Mouse (Mus musculus): ENCODE results near the gene Rgl1. TPM values are rescaled to one million over a fixed set of nuclear protein-coding genes. Genes with fewer than 3 reads are reported as not detected.

Rgl1 gene
- polyA plus RNA-seq, 2 experiments, result 5.4 to 8.6 TPM

DNA sequence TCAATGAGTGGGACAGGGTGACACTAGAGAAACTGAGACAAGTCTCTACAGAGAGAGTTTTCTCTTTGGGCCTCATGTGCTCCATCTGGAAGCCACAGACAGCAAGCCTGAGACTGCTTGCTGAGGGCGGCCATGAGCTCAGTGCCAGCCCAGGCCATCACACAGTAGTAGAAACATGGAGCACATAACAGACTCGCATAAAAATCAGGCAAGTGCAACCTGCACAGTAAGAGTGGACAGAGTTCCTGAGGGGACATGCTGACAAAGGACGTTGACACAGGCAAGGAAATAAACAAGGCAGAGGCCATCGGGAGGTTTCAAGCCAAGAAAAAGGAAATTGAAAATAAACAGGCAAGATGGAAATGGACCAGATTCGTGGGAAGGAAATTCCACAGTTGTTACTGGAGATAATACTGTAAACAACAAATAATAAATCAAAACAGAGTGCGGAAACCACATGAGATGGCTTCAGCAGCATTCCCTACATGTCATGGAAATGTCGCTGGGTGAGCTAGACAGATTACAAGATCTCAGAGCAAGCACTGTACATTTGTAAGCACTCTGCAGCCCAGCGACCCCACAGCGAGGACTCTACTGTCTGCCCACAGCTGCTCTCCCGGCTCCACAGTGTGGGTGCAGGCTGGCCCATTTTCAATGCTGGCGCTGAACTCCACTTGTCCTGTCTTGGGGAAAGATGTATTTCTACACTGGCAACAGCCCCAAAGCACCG lies 88.5 kb downstream of the Rgl1 start:
- 47% methylated on average over 12 of the region's 12 CpGs for WGBS (ENCODE audit: insufficient replicate concordance)
- Histone ChIP-seq H3K4me3 (ENCODE audit: insufficient read depth in 1 of 2, low read depth in 2 of 2, low read length in 2 of 2) (no peak overlapping the region), H3K9me3 (ENCODE audit: control insufficient read depth, low read length) (no peaks in the 10 kb centered on the region), H3K36me3 (replicated peaks; ENCODE audit: control insufficient read depth, insufficient read depth, low read depth) (no peaks in the 10 kb centered on the region), H3K4me2 (ENCODE audit: low read depth) (no peak overlapping the region), H3K27ac (no peak overlapping the region), H3K27me3 (ENCODE audit: control insufficient read depth, insufficient read depth, low read length) (no peaks in the 10 kb centered on the region), H3K9ac (replicated peaks) (no peak overlapping the region), H3K4me1 (replicated peaks; ENCODE audit: control insufficient read depth in 2 of 2, insufficient read depth in 2 of 2, low read length in 1 of 2) (no peaks in the 10 kb centered on the region; a peak in 1 of 4 replicates)
- DNase-seq (ENCODE audit: low read depth in 3 of 3, low spot score in 3 of 3) (no peak), ATAC-seq (ENCODE audit: insufficient read depth) (no peak; the same call in 1 of the 2 replicates)
- no peak for TF ChIP-seq CTCF (IDR thresholded peaks at IDR 0.05; ENCODE audit: low read depth)
- TF ChIP-seq EP300 (IDR thresholded peaks at IDR 0.05; ENCODE audit: low read depth), result no peak

- Histone ChIP-seq H3K4me1 (replicated peaks; ENCODE audit: control insufficient read depth in 2 of 2, insufficient read depth in 2 of 2, low read length in 1 of 2) (no peaks in the 10 kb centered on the region), H3K27me3 (ENCODE audit: control insufficient read depth, insufficient read depth, low read length) (no peaks in the 10 kb centered on the region), H3K4me2 (ENCODE audit: low read depth) (no peak overlapping the region), H3K27ac (no peak overlapping the region), H3K9ac (replicated peaks) (no peak overlapping the region), H3K9me3 (ENCODE audit: control insufficient read depth, low read length) (no peaks in the 10 kb centered on the region), H3K4me3 (ENCODE audit: insufficient read depth in 1 of 2, low read depth in 2 of 2, low read length in 2 of 2) (no peak overlapping the region), H3K36me3 (replicated peaks; ENCODE audit: control insufficient read depth, insufficient read depth, low read depth) (no peaks in the 10 kb centered on the region)
- TF ChIP-seq CTCF (IDR thresholded peaks at IDR 0.05; ENCODE audit: low read depth) (no peak), EP300 (IDR thresholded peaks at IDR 0.05; ENCODE audit: low read depth) (no peak)
- ATAC-seq (ENCODE audit: insufficient read depth) (no peak), DNase-seq (ENCODE audit: low read depth in 3 of 3, low spot score in 3 of 3) (no peak)
- 54% methylated on average over 8 of the region's 8 CpGs for WGBS (ENCODE audit: insufficient replicate concordance)
These were observed 96.5 kb downstream of the Rgl1 start for GRCm38 (mm10) chr1:152669446-152670180.

DNA sequence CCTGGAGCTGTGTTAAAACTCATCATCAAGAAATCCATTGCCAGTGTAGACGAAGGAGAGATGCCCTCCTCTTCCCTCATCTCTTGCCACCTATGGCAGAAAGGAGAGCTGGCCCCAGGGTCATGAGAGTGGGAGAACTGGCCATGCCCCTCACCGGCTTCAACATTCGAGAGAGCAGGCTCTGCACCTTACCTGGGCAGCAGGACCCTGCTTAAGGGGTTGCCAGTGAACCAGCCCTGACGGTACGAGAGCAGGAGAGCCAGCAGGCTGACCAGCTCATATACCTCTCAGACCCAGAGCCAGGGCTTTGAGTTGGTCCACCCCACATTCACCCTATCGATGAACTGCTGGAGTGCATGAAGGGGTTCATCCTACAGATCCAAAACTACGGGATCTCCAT lies 105.7 kb downstream of the Rgl1 start:
- ATAC-seq (ENCODE audit: insufficient read depth), result no peak
- no peaks in the 10 kb centered on the region for H3K9me3 ChIP-seq (ENCODE audit: control insufficient read depth, low read length)
- 63% methylated on average over 7 of the region's 7 CpGs for WGBS (ENCODE audit: insufficient replicate concordance)

GRCm38 (mm10) chr1:152659961-152660360 lies 106.2 kb downstream of the Rgl1 start:
- 72% methylated on average over 4 of the region's 4 CpGs for WGBS (ENCODE audit: insufficient replicate concordance)
- Histone ChIP-seq H3K27ac (no peak overlapping the region), H3K4me1 (replicated peaks; ENCODE audit: control insufficient read depth in 2 of 2, insufficient read depth in 2 of 2, low read length in 1 of 2) (no peaks in the 10 kb centered on the region), H3K9ac (replicated peaks) (no peak overlapping the region), H3K36me3 (replicated peaks; ENCODE audit: control insufficient read depth, insufficient read depth, low read depth) (no peaks in the 10 kb centered on the region), H3K27me3 (ENCODE audit: control insufficient read depth, insufficient read depth, low read length) (no peaks in the 10 kb centered on the region), H3K4me2 (ENCODE audit: low read depth) (no peak overlapping the region), H3K4me3 (ENCODE audit: insufficient read depth in 1 of 2, low read depth in 2 of 2, low read length in 2 of 2) (no peak overlapping the region), H3K9me3 (ENCODE audit: control insufficient read depth, low read length) (no peaks in the 10 kb centered on the region)
- TF ChIP-seq EP300 (IDR thresholded peaks at IDR 0.05; ENCODE audit: low read depth) (no peak), CTCF (IDR thresholded peaks at IDR 0.05; ENCODE audit: low read depth) (no peak)
- ATAC-seq (ENCODE audit: insufficient read depth) (no peak), DNase-seq (ENCODE audit: low read depth in 3 of 3, low spot score in 3 of 3) (no peak)

More for the DNA sequence above, 105.7 kb downstream of the Rgl1 start:
- H3K4me1 ChIP-seq (replicated peaks; ENCODE audit: control insufficient read depth in 2 of 2, insufficient read depth in 2 of 2, low read length in 1 of 2), result no peaks in the 10 kb centered on the region
- H3K27me3 ChIP-seq (ENCODE audit: control insufficient read depth, insufficient read depth, low read length), result no peaks in the 10 kb centered on the region
- DNase-seq (ENCODE audit: low read depth in 3 of 3, low spot score in 3 of 3), result no peak
- H3K4me3 ChIP-seq (ENCODE audit: insufficient read depth in 1 of 2, low read depth in 2 of 2, low read length in 2 of 2), result no peak overlapping the region
- no peak overlapping the region for H3K9ac ChIP-seq (replicated peaks)
- no peak overlapping the region for H3K4me2 ChIP-seq (ENCODE audit: low read depth)
- H3K27ac ChIP-seq, result no peak overlapping the region
- TF ChIP-seq EP300 (IDR thresholded peaks at IDR 0.05; ENCODE audit: low read depth) (no peak), CTCF (IDR thresholded peaks at IDR 0.05; ENCODE audit: low read depth) (no peak)
- no peaks in the 10 kb centered on the region for H3K36me3 ChIP-seq (replicated peaks; ENCODE audit: control insufficient read depth, insufficient read depth, low read depth)

DNA sequence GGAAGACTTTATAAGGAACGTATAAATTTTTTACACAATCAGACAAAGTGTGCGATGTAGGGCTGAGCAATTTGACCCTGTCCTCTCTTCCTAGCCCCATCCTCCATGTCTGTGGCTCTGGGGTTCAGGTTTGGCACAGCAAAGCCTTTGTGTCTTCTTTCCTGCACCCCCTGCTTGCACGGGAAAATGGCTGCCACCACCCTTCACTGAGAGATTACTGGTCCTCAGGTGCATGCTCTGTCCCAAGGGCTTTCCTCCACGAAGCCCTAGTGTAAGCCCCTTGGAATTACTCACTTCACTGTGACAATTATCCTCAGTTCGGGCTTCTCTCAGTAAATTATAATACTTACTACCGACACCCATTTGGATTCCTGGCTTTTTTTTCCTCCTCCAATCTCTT lies 109.5 kb downstream of the Rgl1 start:
- 62% methylated on average over 6 of the region's 6 CpGs for whole genome bisulfite sequencing (ENCODE audit: insufficient replicate concordance)
- DNase-seq (ENCODE audit: low read depth in 3 of 3, low spot score in 3 of 3), result no peak
- Histone ChIP-seq H3K4me3 (ENCODE audit: insufficient read depth in 1 of 2, low read depth in 2 of 2, low read length in 2 of 2) (no peak overlapping the region), H3K4me2 (ENCODE audit: low read depth) (no peak overlapping the region), H3K9ac (replicated peaks) (no peak overlapping the region), H3K27me3 (ENCODE audit: control insufficient read depth, insufficient read depth, low read length) (no peaks in the 10 kb centered on the region), H3K9me3 (ENCODE audit: control insufficient read depth, low read length) (no peaks in the 10 kb centered on the region), H3K36me3 (replicated peaks; ENCODE audit: control insufficient read depth, insufficient read depth, low read depth) (no peaks in the 10 kb centered on the region), H3K4me1 (replicated peaks; ENCODE audit: control insufficient read depth in 2 of 2, insufficient read depth in 2 of 2, low read length in 1 of 2) (no peaks in the 10 kb centered on the region), H3K27ac (no peak overlapping the region)
- no peak for TF ChIP-seq EP300 (IDR thresholded peaks at IDR 0.05; ENCODE audit: low read depth)
- TF ChIP-seq CTCF (IDR thresholded peaks at IDR 0.05; ENCODE audit: low read depth), result no peak
- no peak for ATAC-seq (ENCODE audit: insufficient read depth)
